Mouse (Mus musculus) mouse embryonic stem cell (cell line): ENCODE results near the gene Ctsk.
"Not testable (repeated sequence)": the region's sequence is repeated elsewhere in the genome, so short reads cannot be mapped to it uniquely, and the experiment has no call there.

Experiments
- in situ Hi-C, 2 experiments: fragments of 300-500 bp; cut with MboI; formaldehyde crosslinking; loops; 1 replicate in 1 of 2; 3 replicates in 1 of 2; pipeline ENCODE4 v1.14.3; 2019 to 2020; ENCODE audit warnings: low sequenced_read_pairs in 2 of 2, low pct_unique_long_range_greater_than_20kb in 1 of 2, mixed read lengths in 1 of 2; ENCODE audit not compliant: unreplicated experiment in 1 of 2

Ctsk gene

GRCm38 (mm10) chr3:95519315-95519714, 20.3 kb downstream of the Ctsk start:
- in situ Hi-C loops, result loop anchor here in 1 of 2 experiments (25.0 kb wide), 1 partner anchor 193 kb away; no protein-coding TSS in a partner anchor

GRCm38 (mm10) chr3:95520100-95520499, 21.0 kb downstream of the Ctsk start:
- in situ Hi-C loops, result loop anchor here in 1 of 2 experiments (25.0 kb wide), 1 partner anchor 192 kb away; no protein-coding TSS in a partner anchor

GRCm38 (mm10) chr3:95521168-95521567, 22.1 kb downstream of the Ctsk start:
- in situ Hi-C loops, result loop anchor here in 1 of 2 experiments (25.0 kb wide), 1 partner anchor 191 kb away; no protein-coding TSS in a partner anchor

- in situ Hi-C loops, result loop anchor here in 1 of 2 experiments (25.0 kb wide), 1 partner anchor 189 kb away; no protein-coding TSS in a partner anchor
These were observed 24.6 kb downstream of the Ctsk start for GRCm38 (mm10) chr3:95523662-95524061.

GRCm38 (mm10) chr3:95524673-95525072, 25.6 kb downstream of the Ctsk start:
- in situ Hi-C loops, result loop anchor here in 1 of 2 experiments (25.0 kb wide), 1 partner anchor 188 kb away; no protein-coding TSS in a partner anchor

- in situ Hi-C loops, result no loop called here
These were observed 27.1 kb downstream of the Ctsk start for GRCm38 (mm10) chr3:95526111-95526510.

- in situ Hi-C loops, result no loop called here
These were observed 27.7 kb downstream of the Ctsk start, which contains the start of gene Ctss for GRCm38 (mm10) chr3:95526622-95527211. Ctss (plus strand) TSS chr3:95526786.

GRCm38 (mm10) chr3:95529814-95530213, 30.8 kb downstream of the Ctsk start:
- in situ Hi-C loops, result no loop called here

GRCm38 (mm10) chr3:95531025-95531424, 32.0 kb downstream of the Ctsk start:
- in situ Hi-C loops, result no loop called here

GRCm38 (mm10) chr3:95533364-95533763, 34.3 kb downstream of the Ctsk start:
- in situ Hi-C loops, result no loop called here

- in situ Hi-C loops, result no loop called here
These were observed 35.9 kb downstream of the Ctsk start for GRCm38 (mm10) chr3:95534927-95535326.

- in situ Hi-C loops, result no loop called here
These were observed 39.9 kb downstream of the Ctsk start for GRCm38 (mm10) chr3:95538936-95539335.

- in situ Hi-C loops, result no loop called here
These were observed 40.8 kb downstream of the Ctsk start for GRCm38 (mm10) chr3:95539837-95540236.

- in situ Hi-C loops, result not testable (repeated sequence)
These were observed 42.1 kb downstream of the Ctsk start for GRCm38 (mm10) chr3:95541186-95541585.

GRCm38 (mm10) chr3:95542171-95542570, 43.1 kb downstream of the Ctsk start:
- in situ Hi-C loops, result no loop called here

- in situ Hi-C loops, result no loop called here
These were observed 43.9 kb downstream of the Ctsk start for GRCm38 (mm10) chr3:95542981-95543380.

GRCm38 (mm10) chr3:95550176-95550575, 51.1 kb downstream of the Ctsk start:
- in situ Hi-C loops, result no loop called here

- in situ Hi-C loops, result no loop called here
These were observed 54.9 kb downstream of the Ctsk start for GRCm38 (mm10) chr3:95553986-95554385.
